Mouse (Mus musculus) cerebellum, postnatal 4 days (tissue): ENCODE results near the gene Thyn1.
A peak's percentile ranks its signal among the peaks of the same experiment; 100 is the strongest.

ENCODE experiments used
- DNase-seq, 2 experiments: peaks; one replicate each; pipeline ENCODE4 v3.0.0; 2022; ENCODE audit warnings: low spot score in 2 of 2, mixed read lengths in 1 of 2

The Thyn1 gene

GRCm38 (mm10) chr9:27029828-27030762 is 30.6 kb downstream of the Thyn1 start, which contains the start of the genes Vps26b and Ncapd3:
Gene Vps26b, minus strand, starts transcription at chr9:27030065.
Gene Ncapd3, plus strand, starts transcription at chr9:27030175.
- peak; percentile 86 to 94 for DNase-seq

GRCm38 (mm10) chr9:27030763-27031100 is 31.2 kb downstream of the Thyn1 start:
- DNase-seq: no peak

GRCm38 (mm10) chr9:27043892-27044291 is 44.4 kb downstream of the Thyn1 start:
- DNase-seq: no peak

GRCm38 (mm10) chr9:27049492-27049891 is 50.0 kb downstream of the Thyn1 start:
- no peak for DNase-seq
